Mouse (Mus musculus) effector memory CD4-positive, alpha-beta T cell, adult 5 months (primary cell): Measurements from ENCODE around the gene Tmem150c. TPM values are rescaled to one million over a fixed set of nuclear protein-coding genes. Genes with fewer than 3 reads are reported as not detected.

Source experiments
- polyA plus RNA-seq: library from polyadenylated mRNA; unstranded; fragments of 100-300 nt; shearing (Covaris generic); gene quantifications from one replicate; pipeline ENCODE4 v1.2.1, GENCODE M21; 2017

The Tmem150c gene
- polyA plus RNA-seq, result not detected

DNA sequence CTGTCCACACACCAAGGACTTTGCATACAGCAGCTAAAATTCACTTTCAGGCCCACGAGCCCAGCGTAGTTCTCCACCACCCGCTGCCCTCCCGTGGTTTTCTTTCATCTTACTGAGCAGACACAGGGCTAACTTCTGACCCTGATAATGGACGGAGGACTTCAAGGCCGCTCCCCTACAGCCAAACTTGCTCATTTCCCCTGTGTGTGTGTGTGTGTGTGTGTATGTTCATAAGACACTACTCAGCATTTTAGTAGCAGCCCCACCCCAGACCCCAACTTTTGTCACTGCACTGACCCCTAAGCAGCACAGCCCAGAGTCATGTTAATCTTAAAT lies at the start of gene Tmem150c:
TSS of gene Tmem150c (minus strand) at position 171 of the 336 bp plus-strand sequence.

DNA sequence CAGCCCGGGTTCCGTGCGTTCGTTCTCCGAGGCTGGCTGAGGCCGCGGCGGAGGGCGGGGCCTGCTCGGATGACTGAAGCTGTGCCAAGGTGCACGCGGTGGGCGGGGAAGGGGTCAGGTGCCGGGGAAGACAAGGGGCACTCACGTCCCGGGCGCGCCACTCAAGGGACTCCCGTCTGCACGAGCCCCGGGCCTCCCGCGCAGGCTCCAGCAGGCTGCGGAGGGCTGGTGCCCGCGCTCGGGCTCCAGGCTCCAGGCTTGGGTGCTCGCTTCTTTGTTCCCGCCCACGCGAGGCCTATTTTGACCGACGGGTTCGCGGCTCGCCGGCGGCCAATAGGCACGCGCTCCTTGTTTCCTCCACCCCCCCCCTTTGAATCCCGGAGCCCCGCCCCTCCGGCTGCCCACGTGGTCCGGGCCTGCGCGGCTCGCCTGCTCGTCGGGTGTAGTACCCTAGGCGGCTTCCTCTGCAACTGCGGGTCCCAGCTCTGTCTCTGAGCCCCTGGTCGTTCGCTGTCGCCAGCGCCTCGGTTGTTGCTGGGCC lies 119.9 kb downstream of the Tmem150c start, which contains the start of the genes Hnrnpdl and Enoph1:
TSS of gene Hnrnpdl (minus strand) at position 63 of the 541 bp plus-strand sequence.
TSS of gene Enoph1 (plus strand) at position 384 of the 541 bp plus-strand sequence.

Other genes starting within 250 kb of the Tmem150c start
- 412 TPM for gene Hnrnpd, start 180.9 kb downstream of the Tmem150c start, polyA plus RNA-seq
- gene 4930524J08Rik, start 180.7 kb downstream of the Tmem150c start, polyA plus RNA-seq, result not detected
- 202 TPM for gene Hnrnpdl, start 120.1 kb downstream of the Tmem150c start, polyA plus RNA-seq
- gene Enoph1, start 119.8 kb downstream of the Tmem150c start, polyA plus RNA-seq, result 22.2 TPM